Mouse (Mus musculus): ENCODE measurements at regions not wholly inside any gene's neighbourhood (a gene's known extent, or its start where the extent isn't known, plus 50 kb on each side); places are given as distances from the start of the nearest gene placed in this dataset.

DNA sequence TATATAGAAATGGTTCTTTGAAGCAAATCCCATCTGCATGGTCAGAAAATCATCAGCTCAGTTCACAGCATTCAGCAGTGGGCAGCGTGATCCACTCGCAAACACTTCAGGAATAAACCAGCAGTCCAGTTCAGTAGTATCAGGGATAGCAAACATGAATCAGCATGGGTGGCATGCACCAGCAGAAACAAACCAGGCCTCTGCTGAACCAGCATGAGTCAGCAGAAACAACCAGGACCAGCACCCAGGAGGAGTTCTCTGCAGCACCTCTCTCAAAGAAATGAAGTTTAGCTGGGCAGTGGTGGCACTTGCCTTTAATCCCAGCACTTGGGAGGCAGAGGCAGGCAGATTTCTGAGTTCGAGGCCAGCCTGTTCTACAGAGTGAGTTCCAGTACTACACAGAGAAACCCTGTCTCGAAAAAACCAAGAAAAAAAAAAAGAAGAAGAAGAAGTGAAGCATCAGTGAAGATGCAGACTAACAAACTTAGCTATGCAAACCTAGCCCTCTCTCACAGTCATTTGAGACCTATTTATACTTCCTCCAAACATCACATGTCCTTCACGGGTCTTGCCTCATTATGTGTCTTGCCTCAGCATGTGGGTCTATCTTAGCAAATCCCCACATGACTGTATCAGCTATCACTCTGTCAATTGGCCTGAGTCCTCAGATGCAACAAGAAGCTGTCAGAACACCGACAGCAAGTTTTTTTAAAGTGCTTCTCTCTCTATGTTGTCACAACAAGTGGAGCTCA lies 80.2 kb downstream of the Fthl17a start:
- Histone ChIP-seq H3K36me3 (replicated peaks; ENCODE audit: control insufficient read depth, insufficient read depth, low read length) (no peaks in the 10 kb centered on the region), H3K9ac (replicated peaks; ENCODE audit: low read depth, low read length) (no peak overlapping the region), H3K27ac (ENCODE audit: low read depth) (no peak overlapping the region), H3K4me2 (ENCODE audit: low read depth, low read length) (no peak overlapping the region), H3K4me1 (ENCODE audit: control insufficient read depth, insufficient read depth) (no peaks in the 10 kb centered on the region), H3K4me3 (ENCODE audit: low read depth, low read length) (no peak overlapping the region), H3K27me3 (ENCODE audit: control insufficient read depth, insufficient read depth, low read length) (no peaks in the 10 kb centered on the region), H3K9me3 (replicated peaks; ENCODE audit: control insufficient read depth, low read length) (no peaks in the 10 kb centered on the region)
- TF ChIP-seq EP300 (IDR thresholded peaks at IDR 0.05; ENCODE audit: low read depth) (no peak), CTCF (IDR thresholded peaks at IDR 0.05; ENCODE audit: low read depth) (no peak)
- DNase-seq (ENCODE audit: low spot score) (no peak), ATAC-seq (ENCODE audit: insufficient read depth, low read depth) (no peak)
- 73% methylated on average over 6 of the region's 6 CpGs for WGBS

DNA sequence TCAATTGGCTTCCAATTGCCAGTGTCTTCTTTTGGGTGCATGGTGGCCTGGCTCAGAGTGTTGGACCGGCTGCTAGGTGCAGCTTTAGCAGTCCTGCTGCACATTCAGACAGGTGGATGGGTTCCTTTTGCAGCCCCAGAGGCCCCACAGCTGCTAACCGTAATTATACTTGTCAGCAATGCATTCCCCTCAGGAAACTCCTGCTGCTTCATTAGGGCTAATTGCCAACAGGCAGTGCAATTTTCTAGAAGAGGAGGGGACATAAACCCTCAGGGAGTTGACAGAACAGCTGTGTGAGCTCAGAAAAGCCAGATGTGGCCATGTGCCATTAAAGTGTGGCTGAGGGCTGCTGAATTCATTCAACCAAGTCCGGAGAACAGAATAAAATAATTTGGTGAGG lies 94.0 kb downstream of the Fthl17a start:
- no peaks in the 10 kb centered on the region for H3K36me3 ChIP-seq (replicated peaks; ENCODE audit: control insufficient read depth, insufficient read depth, low read length)
- no peak overlapping the region for H3K9ac ChIP-seq (replicated peaks; ENCODE audit: low read depth, low read length)
- H3K4me2 ChIP-seq (ENCODE audit: low read depth, low read length): no peak overlapping the region
- no peak for ATAC-seq (ENCODE audit: insufficient read depth, low read depth)
- DNase-seq (ENCODE audit: low spot score): no peak
- no peaks in the 10 kb centered on the region for H3K4me1 ChIP-seq (ENCODE audit: control insufficient read depth, insufficient read depth)
- no peak for TF ChIP-seq EP300 (IDR thresholded peaks at IDR 0.05; ENCODE audit: low read depth)
- no peak for TF ChIP-seq CTCF (IDR thresholded peaks at IDR 0.05; ENCODE audit: low read depth)
- 56% methylated on average over 3 of the region's 3 CpGs for WGBS
- H3K27me3 ChIP-seq (ENCODE audit: control insufficient read depth, insufficient read depth, low read length): no peaks in the 10 kb centered on the region
- H3K27ac ChIP-seq (ENCODE audit: low read depth): no peak overlapping the region
- no peaks in the 10 kb centered on the region for H3K9me3 ChIP-seq (replicated peaks; ENCODE audit: control insufficient read depth, low read length)
- H3K4me3 ChIP-seq (ENCODE audit: low read depth, low read length): no peak overlapping the region

DNA sequence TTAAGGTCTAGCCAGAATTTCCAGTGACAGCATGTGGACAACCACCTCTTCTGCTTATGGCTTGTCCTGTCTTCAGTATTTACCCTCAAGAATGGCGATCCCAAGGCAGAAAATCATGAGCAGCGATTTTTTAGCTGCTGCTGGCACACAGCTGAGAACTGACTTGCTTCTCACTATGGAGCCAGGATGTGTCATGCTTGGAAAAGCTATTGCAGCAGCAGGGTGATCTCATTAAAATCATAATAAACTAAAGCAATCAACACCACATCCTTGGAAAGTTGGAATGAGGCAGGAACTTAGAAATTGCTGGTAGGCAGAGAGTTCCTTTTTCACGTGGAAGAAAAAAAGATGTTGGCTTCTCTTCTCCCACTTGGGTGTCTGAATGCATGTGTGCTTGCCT lies 125.8 kb downstream of the Fthl17a start:
- H3K36me3 ChIP-seq (replicated peaks; ENCODE audit: control insufficient read depth, insufficient read depth, low read length): no peaks in the 10 kb centered on the region
- ATAC-seq (ENCODE audit: insufficient read depth, low read depth): no peak
- H3K9ac ChIP-seq (replicated peaks; ENCODE audit: low read depth, low read length): no peak overlapping the region
- H3K9me3 ChIP-seq (replicated peaks; ENCODE audit: control insufficient read depth, low read length): no peaks in the 10 kb centered on the region
- no peak for DNase-seq (ENCODE audit: low spot score)
- no peaks in the 10 kb centered on the region for H3K27me3 ChIP-seq (ENCODE audit: control insufficient read depth, insufficient read depth, low read length)
- no peak overlapping the region for H3K4me2 ChIP-seq (ENCODE audit: low read depth, low read length)
- no peak for TF ChIP-seq EP300 (IDR thresholded peaks at IDR 0.05; ENCODE audit: low read depth)
- no peak for TF ChIP-seq CTCF (IDR thresholded peaks at IDR 0.05; ENCODE audit: low read depth)
- H3K4me1 ChIP-seq (ENCODE audit: control insufficient read depth, insufficient read depth): no peaks in the 10 kb centered on the region
- WGBS: 49% methylated on average over 3 of the region's 3 CpGs
- H3K27ac ChIP-seq (ENCODE audit: low read depth): no peak overlapping the region
- H3K4me3 ChIP-seq (ENCODE audit: low read depth, low read length): no peak overlapping the region

DNA sequence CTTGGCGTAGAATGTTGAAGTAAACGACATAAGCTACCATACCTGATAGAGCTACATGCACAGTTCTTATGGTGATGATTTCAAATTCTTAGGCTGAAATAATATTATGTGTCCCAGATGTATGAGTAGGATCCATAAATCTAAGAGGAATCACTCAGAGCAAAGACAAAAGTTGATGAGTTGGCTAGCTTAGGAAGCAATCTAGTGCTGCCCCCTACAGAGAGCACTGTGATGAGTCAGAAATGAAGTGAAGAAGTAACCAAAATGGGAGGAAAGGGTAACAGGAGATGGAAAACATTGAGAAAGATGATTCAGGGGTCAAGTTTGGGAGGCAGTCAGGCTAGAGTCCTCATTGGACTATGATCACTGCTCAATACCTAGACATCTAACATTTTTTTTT lies 135.0 kb downstream of the Fthl17a start:
- H3K4me3 ChIP-seq (ENCODE audit: low read depth, low read length): no peak overlapping the region
- TF ChIP-seq EP300 (IDR thresholded peaks at IDR 0.05; ENCODE audit: low read depth) (no peak), CTCF (IDR thresholded peaks at IDR 0.05; ENCODE audit: low read depth) (0 out of 2 replicates have a peak, but pooled peaks have one; percentile 1)
- no peak for ATAC-seq (ENCODE audit: insufficient read depth, low read depth)

More for the DNA sequence above, 135.0 kb downstream of the Fthl17a start:
- no peak for DNase-seq (ENCODE audit: low spot score)
- H3K9me3 ChIP-seq (replicated peaks; ENCODE audit: control insufficient read depth, low read length): no peaks in the 10 kb centered on the region
- no peak overlapping the region for H3K27ac ChIP-seq (ENCODE audit: low read depth)
- no peak overlapping the region for H3K4me2 ChIP-seq (ENCODE audit: low read depth, low read length)
- 78% methylated on average over 2 of the region's 2 CpGs for WGBS
- H3K36me3 ChIP-seq (replicated peaks; ENCODE audit: control insufficient read depth, insufficient read depth, low read length): no peaks in the 10 kb centered on the region
- no peaks in the 10 kb centered on the region for H3K27me3 ChIP-seq (ENCODE audit: control insufficient read depth, insufficient read depth, low read length)
- H3K4me1 ChIP-seq (ENCODE audit: control insufficient read depth, insufficient read depth): no peaks in the 10 kb centered on the region
- H3K9ac ChIP-seq (replicated peaks; ENCODE audit: low read depth, low read length): no peak overlapping the region

All from heart, postnatal 0 days (tissue).